ENCODE assay signal across 8 mouse cellular contexts in the genomic region with DNA sequence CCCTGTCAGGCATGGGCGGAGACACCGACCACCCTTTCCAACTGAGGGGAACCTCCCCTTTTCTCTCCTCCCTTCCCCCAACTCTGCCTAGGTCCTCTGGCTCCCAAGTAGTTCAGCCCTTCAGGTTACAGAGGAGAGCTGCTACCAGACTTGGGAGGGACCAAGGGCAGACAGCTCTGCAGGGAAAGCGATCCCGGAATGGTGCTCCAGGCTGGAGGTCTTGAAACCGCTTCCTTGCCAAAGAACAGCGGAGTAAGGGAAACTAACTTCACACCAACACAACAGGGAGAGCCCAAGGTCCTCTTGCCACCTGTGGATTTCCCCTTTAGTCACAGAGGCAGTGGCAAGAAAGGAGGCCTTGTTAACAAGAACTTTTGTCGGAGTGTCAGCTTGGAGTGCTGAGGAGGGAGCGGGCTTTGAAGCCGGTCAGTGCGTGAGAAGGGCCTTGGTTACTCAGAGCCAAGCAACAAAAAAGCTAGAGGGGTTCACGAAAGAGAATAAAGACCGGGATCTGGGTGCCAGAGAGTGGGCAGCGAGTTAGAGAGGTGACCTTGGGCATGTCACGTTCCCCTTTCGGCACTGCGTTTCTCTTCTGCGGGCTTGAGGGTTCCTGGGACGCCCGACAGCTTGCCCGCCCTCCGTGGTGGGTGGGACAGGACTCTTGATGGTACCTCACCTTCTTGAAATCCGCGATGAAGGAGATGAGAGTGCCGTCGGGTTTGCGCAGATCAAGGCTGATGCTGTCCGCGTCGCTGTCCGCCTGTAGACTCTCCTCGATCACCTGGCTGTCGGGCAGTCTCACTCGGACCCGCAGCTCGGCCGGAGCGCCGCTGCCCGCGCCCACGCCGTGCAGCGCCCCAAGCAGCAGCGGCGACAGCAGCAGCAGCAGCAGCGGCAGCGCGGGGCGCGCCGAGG. TPM values are rescaled to one million over a fixed set of nuclear protein-coding genes. Genes with fewer than 3 reads are reported as not detected.
DNase-seq lines count a peak whose midpoint lies in the region; ATAC-seq and TF ChIP-seq lines count a peak whose summit lies in the region.

No protein-coding gene starts in this region.

- peak overlapping the region; percentile 83 for H3K9ac ChIP-seq in lung, embryonic 14.5 days
- peak overlapping the region; percentile 86 for H3K9ac ChIP-seq in embryonic facial prominence, embryonic 11.5 days (replicated peaks; ENCODE audit: low read length)
- H3K9ac ChIP-seq in intestine, embryonic 14.5 days (ENCODE audit: low read length) = peak overlapping the region; percentile 80

- peak; percentile 57 for DNase-seq in lung, embryonic 14.5 days
- DNase-seq in lung, postnatal 25 days (ENCODE audit: low spot score) = no peak
- peak; percentile 47 for DNase-seq in embryonic facial prominence, embryonic 11.5 days (ENCODE audit: low spot score)
- DNase-seq in intestine, embryonic 14.5 days (ENCODE audit: low spot score) = peak; percentile 76
- DNase-seq in midbrain, embryonic 10.5 days (ENCODE audit: low spot score) = peak; percentile 45
- no peak for DNase-seq in right cerebral cortex, postnatal 36 days (ENCODE audit: low spot score in 2 of 2)
- DNase-seq in cerebellum, adult 11 months = no peak
- DNase-seq in left cerebral cortex, adult 9 months (ENCODE audit: low spot score in 2 of 2) = no peak

- peak overlapping the region; percentile 87 for H3K4me3 ChIP-seq in lung, embryonic 14.5 days (ENCODE audit: low read depth, low read length)
- H3K4me3 ChIP-seq in embryonic facial prominence, embryonic 11.5 days (ENCODE audit: low read depth, low read length) = peak overlapping the region; percentile 93
- peak overlapping the region; percentile 95 for H3K4me3 ChIP-seq in intestine, embryonic 14.5 days (ENCODE audit: low read depth, low read length)
- peak overlapping the region; percentile 69 for H3K4me3 ChIP-seq in midbrain, embryonic 10.5 days

- peaks cover 26% of the 10 kb centered on the region for H3K36me3 ChIP-seq in lung, embryonic 14.5 days (ENCODE audit: insufficient read depth)
- no peaks in the 10 kb centered on the region for H3K36me3 ChIP-seq in embryonic facial prominence, embryonic 11.5 days (replicated peaks; ENCODE audit: control insufficient read depth, insufficient read depth, low read depth, low read length)
- peaks cover 18% of the 10 kb centered on the region for H3K36me3 ChIP-seq in intestine, embryonic 14.5 days (ENCODE audit: control insufficient read depth, insufficient read depth, low read length)
- no peaks in the 10 kb centered on the region for H3K36me3 ChIP-seq in midbrain, embryonic 10.5 days

- under 1% methylated on average over 49 of the region's 51 CpGs for WGBS in lung, embryonic 14.5 days
- WGBS in embryonic facial prominence, embryonic 11.5 days = under 1% methylated on average over 50 of the region's 51 CpGs
- 2% methylated on average over 50 of the region's 51 CpGs for WGBS in intestine, embryonic 14.5 days
- WGBS in midbrain, embryonic 10.5 days = under 1% methylated on average over 51 of the region's 51 CpGs

- no peaks in the 10 kb centered on the region for H3K27me3 ChIP-seq in lung, embryonic 14.5 days (ENCODE audit: insufficient read depth, low read length)
- no peaks in the 10 kb centered on the region; the same call in 1 of the 2 replicates for H3K27me3 ChIP-seq in embryonic facial prominence, embryonic 11.5 days (ENCODE audit: control insufficient read depth, insufficient read depth, low read length)
- no peaks in the 10 kb centered on the region for H3K27me3 ChIP-seq in intestine, embryonic 14.5 days (replicated peaks; ENCODE audit: control insufficient read depth, insufficient read depth, low read length)
- H3K27me3 ChIP-seq in midbrain, embryonic 10.5 days (ENCODE audit: low read depth, poor library complexity, severe bottlenecking) = peaks cover 61% of the 10 kb centered on the region

- no peak for TF ChIP-seq CTCF in lung, embryonic 14.5 days (IDR thresholded peaks at IDR 0.05; ENCODE audit: low read depth)

- peaks cover 29% of the 10 kb centered on the region for H3K4me1 ChIP-seq in lung, embryonic 14.5 days (ENCODE audit: insufficient read depth)
- H3K4me1 ChIP-seq in embryonic facial prominence, embryonic 11.5 days (ENCODE audit: control insufficient read depth, insufficient read depth, low read length) = peaks cover 5% of the 10 kb centered on the region
- H3K4me1 ChIP-seq in intestine, embryonic 14.5 days (replicated peaks; ENCODE audit: control insufficient read depth, insufficient read depth, low read length) = peaks cover 38% of the 10 kb centered on the region
- peaks cover 47% of the 10 kb centered on the region for H3K4me1 ChIP-seq in midbrain, embryonic 10.5 days

- peak; percentile 3; the same call in 1 of the 2 replicates for ATAC-seq in lung, embryonic 14.5 days (ENCODE audit: insufficient read depth)
- ATAC-seq in embryonic facial prominence, embryonic 11.5 days (replicated peaks; ENCODE audit: insufficient number of reproducible peaks, low FRiP score, low TSS enrichment, low read depth) = no peak
- no peak; the same call in 1 of the 2 replicates for ATAC-seq in intestine, embryonic 14.5 days (replicated peaks; ENCODE audit: low FRiP score, low TSS enrichment, low read depth)

- peak overlapping the region; percentile 75 for H3K4me2 ChIP-seq in lung, embryonic 14.5 days
- H3K4me2 ChIP-seq in embryonic facial prominence, embryonic 11.5 days (ENCODE audit: low read depth, low read length) = peak overlapping the region; percentile 79
- peak overlapping the region; percentile 80 for H3K4me2 ChIP-seq in intestine, embryonic 14.5 days (ENCODE audit: low read length)

- H3K9me3 ChIP-seq in lung, embryonic 14.5 days (ENCODE audit: low read depth, low read length) = no peaks in the 10 kb centered on the region
- no peaks in the 10 kb centered on the region for H3K9me3 ChIP-seq in embryonic facial prominence, embryonic 11.5 days (replicated peaks; ENCODE audit: control insufficient read depth, low read length)
- no peaks in the 10 kb centered on the region for H3K9me3 ChIP-seq in intestine, embryonic 14.5 days (ENCODE audit: control insufficient read depth, low read length)
- H3K9me3 ChIP-seq in midbrain, embryonic 10.5 days (replicated peaks) = no peaks in the 10 kb centered on the region

- H3K27ac ChIP-seq in lung, embryonic 14.5 days (ENCODE audit: low read depth) = peak overlapping the region; percentile 94
- H3K27ac ChIP-seq in embryonic facial prominence, embryonic 11.5 days (replicated peaks; ENCODE audit: low read depth, low read length) = peak overlapping the region; percentile 88
- H3K27ac ChIP-seq in intestine, embryonic 14.5 days (ENCODE audit: low read depth) = peak overlapping the region; percentile 91
- H3K27ac ChIP-seq in midbrain, embryonic 10.5 days (replicated peaks) = peak overlapping the region; percentile 81

RNA-seq across cellular contexts. Expression of a gene that starts 0.8 kb away (rescaled TPM):
- polyA plus RNA-seq in lung, embryonic 14.5 days (2014; fragmentation: Nextera tagmentation; extraction: Ambion mirVana) = 84.5 and 95.4 TPM in 2 replicates
- polyA plus RNA-seq in embryonic facial prominence, embryonic 11.5 days (2014; fragmentation: Nextera tagmentation; extraction: Ambion mirVana) = 73.3 and 73.5 TPM in 2 replicates
- polyA plus RNA-seq in intestine, embryonic 14.5 days (2014; fragmentation: Nextera tagmentation; extraction: Ambion mirVana) = 108 and 118 TPM in 2 replicates
- 32.0 and 36.5 TPM in 2 replicates for polyA plus RNA-seq in midbrain, embryonic 10.5 days (2016; fragmentation: Nextera tagmentation; extraction: Ambion mirVana)

RNA-seq across cellular contexts. Expression of a gene that starts 28.7 kb away (rescaled TPM):
- 0.08 and 0.16 TPM in 2 replicates for polyA plus RNA-seq in lung, embryonic 14.5 days (2014; fragmentation: Nextera tagmentation; extraction: Ambion mirVana)
- polyA plus RNA-seq in embryonic facial prominence, embryonic 11.5 days (2014; fragmentation: Nextera tagmentation; extraction: Ambion mirVana) = 0.11 TPM in 1 of 2 replicates, not detected in the other
- 0.89 and 1.3 TPM in 2 replicates for polyA plus RNA-seq in intestine, embryonic 14.5 days (2014; fragmentation: Nextera tagmentation; extraction: Ambion mirVana)
- not detected in 2 replicates for polyA plus RNA-seq in midbrain, embryonic 10.5 days (2016; fragmentation: Nextera tagmentation; extraction: Ambion mirVana)

Comparison
In these comparisons a context has a peak if more than half of its experiments do, and no peak if none do; other contexts are left out.
1. DNase-seq: peak in lung, embryonic 14.5 days (single experiment), embryonic facial prominence, embryonic 11.5 days (single experiment), intestine, embryonic 14.5 days (single experiment) and midbrain, embryonic 10.5 days (single experiment); none in lung, postnatal 25 days (single experiment), right cerebral cortex, postnatal 36 days (0 of 2), cerebellum, adult 11 months (single experiment) and left cerebral cortex, adult 9 months (0 of 2).
2. Peak in every context shown above with its lines, with median percentiles within 50 percentile points of each other: H3K27ac ChIP-seq, H3K4me2 ChIP-seq, H3K4me3 ChIP-seq and H3K9ac ChIP-seq.